Mouse (Mus musculus) NIH3T3 (cell line): ENCODE measurements around the gene Cdh7.
"Not testable (repeated sequence)": the region's sequence is repeated elsewhere in the genome, so short reads cannot be mapped to it uniquely, and the experiment has no call there.

Source experiments
- DNase-seq: peaks from one replicate; pipeline ENCODE4 v3.0.0-alpha.2; 2012; ENCODE audit warnings: low read depth

Cdh7 gene

DNA sequence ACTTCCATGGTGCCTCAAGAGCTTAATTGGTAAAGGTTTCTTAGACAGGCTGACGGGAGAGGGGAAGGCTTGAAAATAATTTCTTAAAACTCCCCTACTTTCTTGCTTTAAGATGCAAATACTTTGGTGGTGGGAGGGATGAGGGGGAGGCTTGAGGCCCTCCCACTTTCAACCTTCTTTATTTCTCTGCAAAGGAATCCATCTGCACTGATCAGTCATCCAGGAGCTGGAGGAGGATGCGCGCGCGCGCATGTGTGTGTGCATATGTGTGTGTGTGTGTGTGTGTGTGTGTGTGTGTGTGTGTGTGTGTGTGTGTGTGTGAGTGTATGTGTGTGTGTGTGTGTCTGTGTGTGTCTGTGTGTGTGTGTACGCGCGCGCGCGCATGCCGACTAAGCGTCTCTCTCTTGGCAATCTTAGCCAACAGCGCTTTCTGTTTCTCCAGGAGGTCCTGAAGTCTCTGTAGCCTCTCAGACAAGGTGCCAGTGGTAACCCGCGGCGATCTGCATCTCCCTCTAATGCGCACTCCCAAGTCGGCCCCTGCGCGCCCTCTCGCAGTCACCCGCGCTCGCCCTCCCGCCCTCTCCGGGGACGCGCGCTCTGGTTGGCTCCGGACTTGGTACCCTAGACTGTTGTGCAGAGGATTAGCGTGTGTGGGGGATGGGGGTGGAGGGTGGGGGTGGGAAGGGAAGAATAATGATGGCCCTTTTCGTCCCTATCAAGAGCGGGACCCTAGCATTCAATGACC lies at the start of gene Cdh7:
Gene Cdh7 (plus strand): TSS at position 368 of the 745 bp plus-strand sequence.
- no peak for DNase-seq

GRCm38 (mm10) chr1:109932674-109933073 lies 49.6 kb upstream of the Cdh7 start:
- DNase-seq: no peak

DNA sequence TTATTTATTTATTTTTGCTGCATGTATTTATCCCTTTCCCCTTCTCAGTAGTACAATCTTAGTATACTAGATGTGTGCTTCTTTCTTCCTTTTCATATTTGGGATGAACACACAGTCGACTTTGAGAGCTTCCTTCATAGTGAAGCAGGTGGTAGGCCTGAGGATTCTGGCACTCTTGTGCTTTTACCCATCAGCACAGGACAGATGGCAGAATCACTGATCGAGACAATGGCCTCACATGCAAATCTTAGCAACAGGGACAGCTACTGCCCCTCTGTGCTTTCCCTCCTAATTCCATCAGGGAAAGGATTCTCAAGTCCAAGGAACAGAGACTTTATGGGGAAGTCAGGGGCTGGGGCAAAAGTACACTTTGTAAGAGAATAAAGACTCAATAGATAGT lies 33.7 kb upstream of the Cdh7 start:
- no peak for DNase-seq

DNA sequence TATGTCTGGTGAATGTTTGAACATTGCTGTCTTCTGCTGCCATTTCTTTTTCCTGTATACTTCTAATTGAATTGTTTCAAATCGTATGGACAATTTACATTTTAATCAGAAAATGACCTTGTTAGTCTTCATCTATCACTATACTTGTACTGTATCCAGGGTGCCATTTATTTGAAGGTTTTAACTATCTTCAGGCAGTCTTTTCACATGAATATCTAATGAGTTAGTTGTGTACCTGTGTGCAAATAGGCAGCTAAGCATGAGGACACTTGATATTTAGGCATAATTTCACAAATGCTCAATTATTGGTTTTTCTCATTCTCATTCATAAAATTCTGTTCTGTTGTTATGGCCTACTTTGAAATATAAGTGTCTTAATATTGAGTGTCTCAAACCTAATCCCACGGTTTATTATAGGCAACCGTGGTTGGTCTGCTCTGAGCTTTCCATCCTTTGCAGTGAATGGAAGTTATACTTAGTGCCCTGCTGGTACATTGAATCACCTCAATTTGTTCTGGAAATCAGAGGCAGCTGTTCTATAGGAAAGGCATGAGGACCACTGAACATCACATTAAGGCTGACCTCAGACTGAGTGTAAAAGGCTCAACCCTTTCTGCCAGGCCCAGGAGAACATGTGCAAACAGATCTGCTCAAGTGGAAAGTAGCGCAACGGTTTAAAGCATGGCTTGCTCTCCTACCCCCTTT lies 10.4 kb upstream of the Cdh7 start:
- no peak for DNase-seq

GRCm38 (mm10) chr1:109972426-109973015 lies 9.7 kb upstream of the Cdh7 start:
- no peak for DNase-seq

DNA sequence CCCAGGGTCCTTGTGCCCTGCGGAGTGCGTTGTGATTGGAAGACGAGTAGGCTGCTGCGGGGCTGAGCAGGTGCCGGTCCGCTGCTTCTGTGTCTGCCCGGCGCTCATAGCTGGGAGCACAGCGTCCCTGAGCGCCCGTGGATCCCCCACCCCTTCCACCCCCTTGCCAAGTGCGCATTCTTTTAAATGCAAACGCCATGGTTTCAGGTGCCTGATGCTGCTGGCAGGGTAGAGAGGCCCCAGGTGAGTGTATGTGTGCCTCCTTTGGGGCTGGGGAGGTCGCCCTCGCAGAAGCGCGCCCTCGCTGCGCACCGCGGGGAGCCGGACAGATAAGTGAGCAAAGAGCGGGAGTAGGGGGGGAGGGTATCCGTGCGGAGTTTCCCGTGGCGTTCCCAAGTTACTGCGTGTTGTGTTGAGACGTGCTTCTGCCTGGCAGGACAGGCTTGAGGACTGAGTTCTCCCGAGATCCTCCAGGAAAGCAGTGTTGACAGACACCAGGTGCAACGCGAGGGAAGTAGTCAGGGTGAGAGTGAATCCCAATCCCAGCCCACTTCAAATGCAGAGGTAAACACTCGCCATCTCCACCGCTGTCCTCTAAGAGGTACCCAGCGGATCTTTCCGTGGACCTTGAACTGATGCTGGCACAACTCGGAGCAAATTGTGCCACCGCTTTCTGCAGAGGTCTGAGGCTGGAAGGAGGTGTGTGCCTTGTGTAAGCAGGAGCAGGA lies 742 bp downstream of the Cdh7 start:
- no peak for DNase-seq

DNA sequence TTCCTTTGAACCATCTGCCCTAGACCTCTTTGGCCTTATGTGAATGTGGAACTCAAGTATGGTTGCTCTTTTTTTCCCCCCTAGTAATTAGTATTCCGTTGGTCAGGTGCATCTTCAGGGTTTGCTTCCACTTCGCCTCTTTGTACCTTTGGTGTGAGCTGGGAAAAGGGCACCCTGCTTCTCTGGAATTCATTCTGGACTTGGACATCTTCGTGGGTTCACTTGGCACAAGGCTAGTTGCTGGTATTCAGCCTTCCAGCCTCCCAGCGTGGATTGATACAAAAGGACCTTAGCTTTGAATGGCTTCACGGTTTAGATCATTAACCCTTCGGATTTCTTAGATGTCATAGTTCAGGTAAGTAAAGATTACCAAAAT lies 1.3 kb downstream of the Cdh7 start:
- no peak for DNase-seq

- no peak for DNase-seq
Observed at GRCm38 (mm10) chr1:109984776-109985175, 2.5 kb downstream of the Cdh7 start.

- DNase-seq: no peak
Observed at GRCm38 (mm10) chr1:109985468-109985867, 3.2 kb downstream of the Cdh7 start.

GRCm38 (mm10) chr1:109989541-109989940 lies 7.3 kb downstream of the Cdh7 start:
- DNase-seq: no peak

DNA sequence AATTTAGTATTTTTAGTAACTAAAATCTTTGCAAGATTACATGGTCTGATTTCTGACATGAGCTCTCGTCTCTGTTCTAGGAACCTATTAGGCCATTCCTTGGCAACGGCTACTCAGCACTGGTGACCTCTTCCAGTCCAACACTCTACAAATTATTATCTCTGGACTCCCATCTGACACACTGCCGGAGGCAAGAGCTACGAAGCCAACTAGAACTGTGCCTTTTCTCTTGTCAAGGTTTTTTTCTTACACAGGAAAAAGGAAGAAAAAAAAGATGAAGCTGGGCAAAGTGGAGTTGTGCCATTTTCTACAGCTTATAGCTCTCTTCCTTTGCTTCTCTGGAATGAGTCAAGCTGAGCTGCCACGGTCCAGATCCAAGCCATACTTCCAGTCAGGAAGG lies 11.7 kb downstream of the Cdh7 start:
- DNase-seq: no peak

DNA sequence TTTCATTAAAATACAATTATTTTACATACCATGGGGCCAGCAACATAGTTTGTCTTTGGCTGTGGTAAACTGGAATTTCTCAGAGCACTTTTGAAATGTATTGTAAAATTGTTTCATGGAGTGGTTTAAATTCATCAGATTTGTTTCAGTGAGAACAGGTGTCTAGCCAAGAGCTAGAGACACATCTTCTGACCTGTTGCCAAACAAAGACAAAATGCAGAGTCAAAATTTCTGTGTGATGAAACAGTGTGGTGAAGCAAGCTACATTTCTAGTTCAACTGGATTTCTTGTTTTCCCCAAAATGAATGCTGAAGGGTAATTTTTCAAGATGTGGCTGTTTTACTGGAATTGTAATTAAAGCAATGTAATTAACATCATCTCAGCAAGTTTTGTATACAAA lies 22.2 kb downstream of the Cdh7 start:
- DNase-seq: no peak

DNA sequence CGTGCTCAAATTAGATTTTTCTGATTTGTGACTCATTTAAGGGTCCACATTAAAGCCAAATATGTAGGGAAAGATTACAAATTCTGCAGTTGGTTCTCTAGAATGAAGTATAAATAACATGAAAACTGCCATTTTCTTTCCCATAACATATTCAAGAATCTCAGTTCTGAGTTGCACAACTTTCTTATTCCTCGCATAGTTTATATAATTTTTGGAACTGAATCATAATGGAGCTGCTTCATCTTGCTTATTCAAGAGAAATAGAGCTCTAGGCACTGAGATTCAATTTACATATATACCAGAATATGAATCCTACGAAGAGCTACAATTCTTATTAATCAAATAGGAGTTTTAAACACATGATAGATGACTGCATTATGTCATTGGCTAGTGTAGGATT lies 22.8 kb downstream of the Cdh7 start:
- DNase-seq: no peak

DNA sequence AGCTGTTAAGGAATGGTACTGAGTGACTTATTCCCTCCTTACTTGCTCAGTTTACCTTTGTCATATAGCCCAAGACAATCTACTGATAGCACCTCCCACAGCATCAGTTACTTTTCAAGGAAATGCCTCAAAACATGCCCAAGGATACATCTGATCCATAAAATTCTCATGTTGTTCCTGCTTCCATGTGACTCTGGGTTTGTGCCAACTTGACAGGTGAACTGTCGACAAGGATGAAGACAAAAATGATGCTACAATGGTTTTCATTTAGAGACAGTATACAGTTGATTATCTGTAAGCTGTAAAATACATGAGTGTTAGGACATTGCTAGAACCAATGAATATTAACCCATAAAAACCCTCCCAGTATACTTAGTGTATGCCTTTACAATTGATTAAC lies 29.9 kb downstream of the Cdh7 start:
- no peak for DNase-seq

DNA sequence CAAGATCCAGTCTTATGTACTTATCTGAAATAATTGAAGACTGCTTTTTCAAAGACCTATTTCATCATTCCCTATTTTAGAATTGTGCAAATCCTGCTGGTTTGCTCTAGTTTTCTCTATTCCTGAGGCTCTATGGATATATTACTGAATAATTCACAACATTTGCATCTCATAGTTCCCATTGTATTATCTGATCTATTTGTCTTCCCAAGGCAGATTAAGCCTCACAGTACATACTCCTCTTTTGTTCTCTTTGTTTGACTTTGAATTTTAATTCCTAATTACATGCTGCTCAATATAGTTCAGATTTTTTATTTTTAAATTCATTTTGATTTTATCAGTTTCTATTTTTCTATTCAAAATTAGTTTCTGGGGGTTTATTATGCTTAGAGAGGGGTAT lies 74.1 kb downstream of the Cdh7 start:
- DNase-seq: no peak

- DNase-seq: no peak
Observed at GRCm38 (mm10) chr1:110067405-110067804, 85.2 kb downstream of the Cdh7 start.

DNA sequence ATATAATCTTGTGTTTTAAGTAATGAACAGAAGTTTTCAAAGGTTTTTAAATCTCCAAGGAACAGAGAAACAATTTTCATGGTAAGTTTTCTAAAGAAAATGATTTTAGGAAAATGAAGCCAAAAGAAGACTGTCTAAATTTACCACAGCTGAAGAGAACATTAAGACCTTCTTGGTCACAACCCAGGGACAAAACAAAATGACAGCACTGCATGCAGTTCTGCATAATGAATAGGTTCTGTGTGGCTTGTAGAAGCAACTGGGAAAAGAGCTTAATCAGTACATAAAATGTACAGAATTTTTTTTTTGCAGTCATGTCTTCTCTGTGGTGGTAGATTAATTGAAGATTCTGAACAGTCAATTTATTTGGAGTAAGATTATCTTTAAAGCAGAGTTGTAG lies 96.2 kb downstream of the Cdh7 start:
- DNase-seq: no peak

DNA sequence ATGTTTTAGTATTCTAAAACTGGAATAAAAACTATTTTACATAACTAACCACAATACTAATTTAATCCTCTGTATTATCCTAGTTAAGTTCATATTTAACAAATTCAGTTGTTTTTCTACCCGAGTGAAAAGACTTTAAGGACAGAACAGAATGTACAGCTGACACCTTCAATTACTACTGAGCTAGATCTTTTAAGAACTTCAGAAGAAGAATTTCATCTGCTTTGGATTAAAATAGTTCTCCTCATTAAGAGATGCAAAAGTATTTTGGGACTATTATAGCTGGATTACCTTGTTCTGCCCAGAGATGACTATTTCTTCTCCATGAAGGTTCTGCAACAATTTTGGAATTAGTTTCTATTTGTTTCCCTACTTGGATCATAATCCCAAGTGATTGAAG lies 135.8 kb downstream of the Cdh7 start:
- DNase-seq: no peak

DNA sequence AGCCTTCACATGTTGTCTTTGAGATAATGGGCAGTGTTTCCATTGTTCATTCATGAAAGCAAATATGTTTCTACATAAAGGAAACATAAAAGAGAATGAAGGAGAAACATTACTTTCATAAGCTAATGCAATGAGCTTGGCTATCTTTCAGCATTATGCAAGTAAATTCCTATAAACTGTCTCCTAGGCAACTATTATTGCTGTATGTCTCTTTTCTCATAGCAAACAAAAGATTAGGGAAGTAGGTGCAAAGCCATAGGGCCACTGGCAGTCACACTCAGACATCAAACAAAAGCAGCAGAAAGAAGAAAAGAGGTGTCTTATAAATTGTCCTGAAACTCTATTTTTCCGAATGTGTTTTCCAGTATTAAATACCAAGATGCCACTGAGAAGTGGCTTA lies 136.6 kb downstream of the Cdh7 start:
- no peak for DNase-seq

- not testable (repeated sequence) for DNase-seq
Observed at GRCm38 (mm10) chr1:110171459-110171858, 189.2 kb downstream of the Cdh7 start.
